Mouse (Mus musculus) small intestine, adult 2 months (tissue): ENCODE measurements around the gene Hist1h4h. TPM values are rescaled to one million over a fixed set of nuclear protein-coding genes. Genes with fewer than 3 reads are reported as not detected.
"Not testable (repeated sequence)": the region's sequence is repeated elsewhere in the genome, so short reads cannot be mapped to it uniquely, and the experiment has no call there.

ENCODE experiments used
- H3K27ac ChIP-seq: fragments of 200-500 bp; 2 replicates; pipeline ENCODE4 v1.5.1; 2012; ENCODE audit warnings: low read depth, low read length, control low read depth, inconsistent platforms; ENCODE audit not compliant: insufficient read depth
- H3K27me3 ChIP-seq: fragments of 200-500 bp; 2 replicates; pipeline ENCODE4 v1.6.1; 2012; ENCODE audit warnings: mild to moderate bottlenecking, moderate library complexity, low read length, inconsistent platforms; ENCODE audit not compliant: control insufficient read depth, insufficient read depth
- H3K36me3 ChIP-seq: fragments of 200-500 bp; 2 replicates; pipeline ENCODE4 v1.6.1; 2012; ENCODE audit warnings: mild to moderate bottlenecking, low read length, control low read depth, inconsistent platforms; ENCODE audit not compliant: control insufficient read depth, insufficient read depth
- H3K4me1 ChIP-seq: fragments of 200-500 bp; 2 replicates; pipeline ENCODE4 v1.6.1; 2012; ENCODE audit warnings: low read length, inconsistent platforms, mixed read lengths; ENCODE audit not compliant: control insufficient read depth, insufficient read depth, insufficient read length
- H3K4me3 ChIP-seq: fragments of 200-500 bp; 2 replicates; pipeline ENCODE4 v1.5.1; 2012; ENCODE audit warnings: low read depth, mild to moderate bottlenecking, control low read depth, inconsistent platforms, low read length, moderate library complexity
- CTCF ChIP-seq: fragments of 200-500 bp; IDR thresholded peaks from 2 replicates; pipeline ENCODE4 v1.5.1; 2012; ENCODE audit warnings: low read depth, mild to moderate bottlenecking, control low read depth, inconsistent platforms, low read length, moderate library complexity, mixed read lengths; ENCODE audit not compliant: insufficient replicate concordance, insufficient read length; ENCODE audit errors: extremely low read depth
- POLR2A ChIP-seq: fragments of 200-500 bp; IDR thresholded peaks from 2 replicates; pipeline ENCODE4 v1.6.1; 2012; ENCODE audit warnings: low read depth, mild to moderate bottlenecking, control low read depth, inconsistent platforms, low read length, moderate library complexity
- WGBS: fragments of 180-500 bp; shearing (Covaris S2); methylation state at CpG from one replicate; pipeline ENCODE4 v1.1.7; 2018; 5-methylcytosine and 5-hydroxymethylcytosine counted together
- polyA plus RNA-seq: library from polyadenylated mRNA; depleted of rRNA; stranded (reverse); fragments of >200 nt; gene quantifications from 2 replicates; pipeline ENCODE4 v1.2.3, GENCODE M21; 2012

The Hist1h4h gene
- polyA plus RNA-seq, 1 experiment, result 39.6 TPM

DNA sequence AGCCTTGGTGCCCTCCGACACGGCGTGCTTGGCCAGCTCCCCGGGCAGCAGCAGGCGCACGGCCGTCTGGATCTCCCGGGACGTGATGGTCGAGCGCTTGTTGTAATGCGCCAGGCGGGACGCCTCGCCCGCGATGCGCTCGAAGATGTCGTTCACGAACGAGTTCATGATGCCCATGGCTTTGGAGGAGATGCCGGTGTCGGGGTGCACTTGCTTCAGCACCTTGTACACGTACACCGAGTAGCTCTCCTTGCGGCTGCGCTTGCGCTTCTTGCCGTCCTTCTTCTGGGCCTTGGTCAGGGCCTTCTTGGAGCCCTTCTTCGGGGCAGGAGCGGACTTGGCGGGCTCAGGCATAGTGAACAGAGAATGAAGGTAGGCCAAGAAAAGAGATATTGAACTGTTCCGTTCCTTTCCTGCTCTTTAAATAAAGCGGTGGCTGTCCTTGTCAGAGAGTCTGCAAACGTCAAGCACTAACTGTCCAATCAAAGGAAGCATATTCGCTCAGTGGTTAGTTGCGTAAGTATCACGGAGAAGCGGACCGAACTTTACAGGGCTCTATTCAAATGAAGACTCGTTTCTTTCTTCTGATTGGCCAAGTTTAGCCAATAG lies 12.3 kb downstream of the Hist1h4h start, which contains the start of gene Hist1h2bh:
TSS of gene Hist1h2bh (minus strand) at position 394 of the 609 bp plus-strand sequence.
- peak within 1 kb of the TSS; percentile 92 for H3K4me3 ChIP-seq
- H3K27ac ChIP-seq, result peak within 1 kb of the TSS; percentile 92
- WGBS, result under 1% methylated on average over 36 of the region's 42 CpGs
- H3K27me3 ChIP-seq, H3K36me3 ChIP-seq, H3K4me1 ChIP-seq: not testable (repeated sequence)
- peak; percentile 53; the same call in 1 of the 2 replicates for TF ChIP-seq POLR2A

DNA sequence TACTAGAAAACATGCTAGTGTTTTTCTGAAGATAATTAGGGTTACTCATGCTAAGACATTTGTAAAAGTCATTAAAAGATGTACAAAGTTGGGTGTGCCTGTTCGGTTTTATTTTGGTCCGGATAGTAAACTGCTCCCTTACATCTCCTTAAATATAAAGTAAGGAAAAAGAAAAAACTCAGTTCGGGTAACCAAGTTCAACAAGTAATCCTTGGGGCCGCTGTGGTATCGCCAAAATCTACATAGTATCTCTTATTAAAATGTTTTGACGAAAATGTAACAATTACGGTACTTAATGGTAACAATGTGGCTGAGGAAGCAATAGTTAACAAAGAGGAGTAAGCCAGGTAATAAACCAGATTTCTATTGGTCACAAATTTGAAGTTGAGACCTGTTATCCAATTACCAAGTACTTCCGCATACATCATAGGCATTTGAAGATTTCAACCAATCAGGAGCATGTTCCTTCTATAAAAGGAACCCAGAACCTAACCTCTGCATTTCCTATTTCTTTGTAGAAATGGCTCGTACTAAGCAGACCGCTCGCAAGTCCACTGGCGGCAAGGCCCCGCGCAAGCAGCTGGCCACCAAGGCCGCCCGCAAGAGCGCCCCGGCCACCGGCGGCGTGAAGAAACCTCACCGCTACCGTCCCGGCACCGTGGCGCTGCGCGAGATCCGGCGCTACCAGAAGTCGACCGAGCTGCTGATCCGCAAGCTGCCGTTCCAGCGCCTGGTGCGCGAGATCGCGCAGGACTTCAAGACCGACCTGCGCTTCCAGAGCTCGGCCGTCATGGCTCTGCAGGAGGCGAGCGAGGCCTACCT lies 13.3 kb downstream of the Hist1h4h start, which contains the start of gene Hist1h3f:
TSS of gene Hist1h3f (plus strand) at position 88 of the 822 bp plus-strand sequence.
- Histone ChIP-seq H3K4me3 (peak within 1 kb of the TSS; percentile 95), H3K4me1 (peaks cover 2% of the 10 kb centered on the region; the same call in 1 of the 2 replicates), H3K27me3 (no peaks in the 10 kb centered on the region), H3K36me3 (no peaks in the 10 kb centered on the region), H3K27ac (peak within 1 kb of the TSS; percentile 92)
- TF ChIP-seq CTCF (no peak), POLR2A (peak; percentile 90)
- under 1% methylated on average over 30 of the region's 45 CpGs for WGBS

GRCm38 (mm10) chr13:23544787-23545120 lies 13.9 kb downstream of the Hist1h4h start:
- not testable (repeated sequence) for H3K36me3 ChIP-seq
- WGBS, result 0% methylated on average over 13 of the region's 14 CpGs
- H3K27ac ChIP-seq, result peak overlapping the region; percentile 89

DNA sequence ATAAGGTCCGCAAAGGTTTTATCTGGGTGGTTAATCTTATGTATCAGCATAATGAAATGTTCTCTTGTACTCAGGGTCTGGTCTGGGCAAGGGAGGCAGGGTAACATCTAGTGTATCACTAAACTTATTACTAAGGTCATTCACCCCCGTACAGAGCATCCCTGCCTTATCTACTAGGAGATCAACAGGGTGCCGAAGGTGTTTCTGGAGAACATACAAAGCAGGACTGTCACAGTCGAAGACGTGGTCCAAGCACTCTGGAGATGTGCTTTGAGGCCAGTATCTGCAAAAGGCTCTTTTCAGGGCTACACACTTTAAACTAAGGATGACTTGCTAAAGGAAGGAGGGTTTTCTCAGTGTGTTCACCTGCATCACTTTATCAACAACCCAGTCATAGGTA lies 15.8 kb downstream of the Hist1h4h start:
- no peak overlapping the region for H3K4me3 ChIP-seq
- TF ChIP-seq POLR2A (no peak), CTCF (no peak)
- peaks cover 2% of the 10 kb centered on the region; the same call in 1 of the 2 replicates for H3K4me1 ChIP-seq
- H3K36me3 ChIP-seq, result no peaks in the 10 kb centered on the region
- no peak overlapping the region for H3K27ac ChIP-seq
- no peaks in the 10 kb centered on the region for H3K27me3 ChIP-seq
- 82% methylated on average over 5 of the region's 5 CpGs for WGBS

More at GRCm38 (mm10) chr13:23544787-23545120, 13.9 kb downstream of the Hist1h4h start:
- H3K27me3 ChIP-seq, H3K4me1 ChIP-seq: not testable (repeated sequence)
- peak overlapping the region; percentile 95 for H3K4me3 ChIP-seq

DNA sequence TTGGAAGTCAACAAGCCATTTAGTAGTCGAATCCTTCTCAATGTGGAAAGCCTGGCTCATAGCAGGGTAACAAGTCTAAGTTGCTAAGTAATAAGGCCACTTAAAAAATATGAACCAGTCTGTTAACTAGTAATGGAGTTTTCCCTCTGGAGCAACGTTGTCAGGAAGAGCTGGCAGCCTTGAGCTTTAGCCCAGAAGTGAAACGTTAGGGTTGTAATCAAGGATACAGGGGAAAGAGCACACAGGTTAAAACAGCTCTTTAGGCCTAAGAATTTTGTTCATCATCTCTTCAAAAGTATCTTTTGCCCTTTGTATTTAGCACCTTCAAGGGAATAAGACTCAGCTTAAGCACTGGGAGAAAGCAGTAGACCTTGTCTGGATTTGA lies 19.9 kb downstream of the Hist1h4h start:
- 3% methylated on average over 3 of the region's 3 CpGs for WGBS
- H3K36me3 ChIP-seq, result no peaks in the 10 kb centered on the region
- no peaks in the 10 kb centered on the region for H3K27me3 ChIP-seq
- TF ChIP-seq CTCF (no peak), POLR2A (no peak)
- H3K4me3 ChIP-seq, result no peak overlapping the region
- H3K27ac ChIP-seq, result peak overlapping the region; percentile 53
- peaks cover 2% of the 10 kb centered on the region; the same call in 1 of the 2 replicates for H3K4me1 ChIP-seq

DNA sequence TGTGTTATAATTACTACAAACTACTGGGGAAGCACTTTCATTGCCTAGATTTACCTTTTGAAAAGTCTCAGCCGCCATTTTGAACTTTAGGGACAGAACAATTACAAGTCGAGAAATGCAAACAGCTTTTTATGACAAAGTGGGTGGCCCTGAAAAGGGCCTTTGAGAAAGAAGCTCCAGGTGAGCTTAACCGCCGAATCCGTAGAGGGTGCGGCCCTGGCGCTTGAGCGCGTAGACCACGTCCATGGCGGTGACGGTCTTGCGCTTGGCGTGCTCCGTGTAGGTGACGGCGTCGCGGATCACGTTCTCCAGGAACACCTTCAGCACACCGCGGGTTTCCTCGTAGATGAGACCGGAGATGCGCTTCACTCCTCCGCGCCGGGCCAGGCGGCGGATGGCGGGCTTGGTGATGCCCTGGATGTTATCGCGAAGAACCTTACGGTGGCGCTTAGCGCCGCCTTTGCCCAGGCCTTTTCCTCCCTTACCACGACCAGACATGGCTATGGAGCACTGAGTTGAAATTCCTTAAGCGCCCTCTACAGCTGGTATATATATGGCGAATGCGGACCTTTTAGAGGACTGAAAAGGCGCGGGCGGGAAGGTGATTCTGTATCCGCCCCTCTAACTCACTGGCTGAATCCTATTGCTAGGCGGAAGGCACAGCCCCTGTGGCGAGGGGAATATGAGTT lies 20.4 kb downstream of the Hist1h4h start, which contains the start of gene Hist1h4f:
TSS of gene Hist1h4f (minus strand) at position 503 of the 689 bp plus-strand sequence.
- peak; percentile 85 for TF ChIP-seq POLR2A
- under 1% methylated on average over 47 of the region's 47 CpGs for WGBS

More for the DNA sequence above, 20.4 kb downstream of the Hist1h4h start, which contains the start of gene Hist1h4f:
- H3K36me3 ChIP-seq, H3K27me3 ChIP-seq, H3K4me1 ChIP-seq: not testable (repeated sequence)
- H3K4me3 ChIP-seq, result peak within 1 kb of the TSS; percentile 66
- peak within 1 kb of the TSS; percentile 53 for H3K27ac ChIP-seq
